Mouse (Mus musculus): ENCODE measurements around the gene Zc3h12a. TPM values are rescaled to one million over a fixed set of nuclear protein-coding genes. Genes with fewer than 3 reads are reported as not detected.

Gene Zc3h12a
- 6.1 and 7.6 TPM in 2 replicates for polyA plus RNA-seq (2012; rRNA removed)

GRCm38 (mm10) chr4:125127305-125128084 is at the start of gene Zc3h12a:
Gene Zc3h12a (minus strand): TSS chr4:125127840.
- no peak for DNase-seq (ENCODE audit: low read depth)

- no peak for DNase-seq (ENCODE audit: low read depth)
Observed at GRCm38 (mm10) chr4:125176639-125177165, 49.1 kb upstream of the Zc3h12a start.

- DNase-seq (ENCODE audit: low read depth), result no peak
Observed at GRCm38 (mm10) chr4:125176190-125176589, 48.5 kb upstream of the Zc3h12a start.

- no peak for DNase-seq (ENCODE audit: low read depth)
Observed at GRCm38 (mm10) chr4:125175591-125175990, 48.0 kb upstream of the Zc3h12a start.

GRCm38 (mm10) chr4:125174516-125175185 is 47.0 kb upstream of the Zc3h12a start:
- no peak for DNase-seq (ENCODE audit: low read depth)

GRCm38 (mm10) chr4:125173150-125173549 is 45.5 kb upstream of the Zc3h12a start:
- DNase-seq (ENCODE audit: low read depth), result no peak

GRCm38 (mm10) chr4:125172736-125173135 is 45.1 kb upstream of the Zc3h12a start:
- DNase-seq (ENCODE audit: low read depth), result no peak

GRCm38 (mm10) chr4:125167723-125168122 is 40.1 kb upstream of the Zc3h12a start:
- DNase-seq (ENCODE audit: low read depth), result no peak

- no peak for DNase-seq (ENCODE audit: low read depth)
Observed at GRCm38 (mm10) chr4:125164861-125165260, 37.2 kb upstream of the Zc3h12a start.

- no peak for DNase-seq (ENCODE audit: low read depth)
Observed at GRCm38 (mm10) chr4:125162701-125163100, 35.1 kb upstream of the Zc3h12a start.

GRCm38 (mm10) chr4:125161392-125161791 is 33.8 kb upstream of the Zc3h12a start:
- DNase-seq (ENCODE audit: low read depth), result no peak

GRCm38 (mm10) chr4:125160951-125161331 is 33.3 kb upstream of the Zc3h12a start:
- no peak for DNase-seq (ENCODE audit: low read depth)

GRCm38 (mm10) chr4:125160320-125160950 is 32.8 kb upstream of the Zc3h12a start:
- DNase-seq (ENCODE audit: low read depth), result no peak

GRCm38 (mm10) chr4:125158581-125159317 is 31.1 kb upstream of the Zc3h12a start:
- DNase-seq (ENCODE audit: low read depth), result no peak

GRCm38 (mm10) chr4:125158081-125158480 is 30.4 kb upstream of the Zc3h12a start:
- no peak for DNase-seq (ENCODE audit: low read depth)

- no peak for DNase-seq (ENCODE audit: low read depth)
Observed at GRCm38 (mm10) chr4:125157322-125157721, 29.7 kb upstream of the Zc3h12a start.

- no peak for DNase-seq (ENCODE audit: low read depth)
Observed at GRCm38 (mm10) chr4:125155646-125156045, 28.0 kb upstream of the Zc3h12a start.

GRCm38 (mm10) chr4:125153659-125154241 is 26.1 kb upstream of the Zc3h12a start:
- no peak for DNase-seq (ENCODE audit: low read depth)

- no peak for DNase-seq (ENCODE audit: low read depth)
Observed at GRCm38 (mm10) chr4:125152469-125152868, 24.8 kb upstream of the Zc3h12a start.

GRCm38 (mm10) chr4:125149460-125149859 is 21.8 kb upstream of the Zc3h12a start:
- no peak for DNase-seq (ENCODE audit: low read depth)

GRCm38 (mm10) chr4:125147970-125148369 is 20.3 kb upstream of the Zc3h12a start:
- no peak for DNase-seq (ENCODE audit: low read depth)

Data from gonadal fat pad, adult 2 months (tissue).